Mouse (Mus musculus) limb, embryonic 14.5 days (tissue): ENCODE measurements around the gene Tenm2. TPM values are rescaled to one million over a fixed set of nuclear protein-coding genes. Genes with fewer than 3 reads are reported as not detected.

ENCODE experiments used
- ATAC-seq: fragments of 200-750 bp; cut with Nextera tagmentation; 2 replicates; pipeline ENCODE4 v1.8.0; 2017; ENCODE audit warnings: low read depth, moderate number of reproducible peaks, moderate TSS enrichment; ENCODE audit not compliant: low FRiP score
- DNase-seq: peaks from one replicate; pipeline ENCODE4 v3.0.0-alpha.2; 2015; ENCODE audit warnings: low spot score
- H3K27ac ChIP-seq: fragments of 300-500 bp; sonication (generic); replicated peaks from 2 replicates; pipeline ENCODE4 v1.5.1; 2014; ENCODE audit warnings: low read depth, mild to moderate bottlenecking, low read length, moderate library complexity, mixed read lengths
- H3K27me3 ChIP-seq: fragments of 300-500 bp; sonication (generic); 2 replicates; pipeline ENCODE4 v1.6.1; 2014; ENCODE audit warnings: low read length, mixed read lengths; ENCODE audit not compliant: control insufficient read depth, insufficient read depth
- H3K36me3 ChIP-seq: fragments of 300-500 bp; sonication (generic); 2 replicates; pipeline ENCODE4 v1.6.1; 2014; ENCODE audit warnings: mild to moderate bottlenecking, low read length, moderate library complexity, mixed read lengths; ENCODE audit not compliant: control insufficient read depth, insufficient read depth
- H3K4me1 ChIP-seq: fragments of 300-500 bp; sonication (generic); 2 replicates; pipeline ENCODE4 v1.6.1; 2014; ENCODE audit warnings: antibody characterized with exemption, low read length, mixed read lengths; ENCODE audit not compliant: control insufficient read depth, insufficient read depth
- H3K4me2 ChIP-seq: fragments of 300-500 bp; sonication (generic); replicated peaks from 2 replicates; pipeline ENCODE4 v1.6.1; 2014; ENCODE audit warnings: low read depth, mild to moderate bottlenecking, low read length, moderate library complexity; ENCODE audit not compliant: severe bottlenecking
- H3K4me3 ChIP-seq: fragments of 300-500 bp; sonication (generic); replicated peaks from 2 replicates; pipeline ENCODE4 v1.5.1; 2014; ENCODE audit warnings: low read length
- H3K9ac ChIP-seq: fragments of 300-500 bp; sonication (generic); 2 replicates; pipeline ENCODE4 v1.6.1; 2014; ENCODE audit warnings: mild to moderate bottlenecking, low read depth, low read length, moderate library complexity; ENCODE audit not compliant: severe bottlenecking
- H3K9me3 ChIP-seq: fragments of 300-500 bp; sonication (generic); 2 replicates; pipeline ENCODE4 v1.6.1; 2016; ENCODE audit warnings: low read length; ENCODE audit not compliant: control insufficient read depth
- POLR2A ChIP-seq: fragments of 200-500 bp; IDR thresholded peaks from 2 replicates; pipeline ENCODE4 v1.8.0; 2012; ENCODE audit warnings: inconsistent platforms, mild to moderate bottlenecking, moderate library complexity, borderline replicate concordance; ENCODE audit not compliant: insufficient read depth, insufficient read length; ENCODE audit errors: extremely low read depth
- WGBS: fragments of 180-500 bp; shearing (Covaris S2); extraction: QIAGEN DNeasy Blood & Tissue Kit; methylation state at CpG from one replicate; pipeline ENCODE4 v1.1.7; 2014; 5-methylcytosine and 5-hydroxymethylcytosine counted together
- polyA plus RNA-seq, 2 experiments: library from polyadenylated mRNA; depleted of rRNA in 1 of 2; stranded (reverse) in 1 of 2; unstranded in 1 of 2; fragments of >200 nt; fragmentation: Nextera tagmentation in 1 of 2; extraction: Ambion mirVana in 1 of 2; gene quantifications; 2 replicates each; pipeline versions ENCODE4 v1.2.1 to v1.2.3; 2012 to 2014

Gene Tenm2
- polyA plus RNA-seq, 2 experiments, result 3.7 to 5.6 TPM

- DNase-seq (no peak), ATAC-seq (no peak)
- H3K27ac ChIP-seq, result no peak overlapping the region
- H3K4me2 ChIP-seq, result no peak overlapping the region; the same call in 1 of the 2 replicates
- H3K27me3 ChIP-seq, result no peaks in the 10 kb centered on the region
- no peaks in the 10 kb centered on the region for H3K4me1 ChIP-seq
- H3K9ac ChIP-seq, result no peak overlapping the region
- 13% methylated on average over 9 of the region's 9 CpGs for WGBS
- no peaks in the 10 kb centered on the region for H3K36me3 ChIP-seq
- H3K9me3 ChIP-seq, result no peaks in the 10 kb centered on the region
- TF ChIP-seq POLR2A, result no peak
- no peak overlapping the region for H3K4me3 ChIP-seq
Measured at GRCm38 (mm10) chr11:36364441-36364840, 871.3 kb downstream of the Tenm2 start.

DNA sequence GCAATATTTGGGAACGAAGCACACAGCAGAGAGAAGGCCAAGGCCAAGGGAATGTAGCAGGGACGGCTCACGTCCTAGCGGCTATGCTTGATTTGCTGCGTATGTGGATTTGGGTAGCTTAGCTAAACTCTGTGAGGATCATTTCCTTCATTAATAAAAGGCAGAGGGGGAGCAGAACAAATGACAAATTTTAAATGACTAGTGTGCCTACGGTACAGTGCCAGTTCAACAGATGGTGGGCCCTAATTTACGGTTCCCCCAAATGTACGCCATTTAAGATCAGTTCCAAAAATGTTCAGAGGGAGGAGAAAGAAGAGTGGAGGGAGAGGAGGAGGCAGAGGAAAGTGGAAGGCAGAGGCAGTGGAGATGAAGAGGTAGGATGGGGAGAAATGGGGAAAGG lies 873.2 kb downstream of the Tenm2 start:
- ATAC-seq (no peak), DNase-seq (no peak)
- 66% methylated on average over 8 of the region's 8 CpGs for WGBS
- Histone ChIP-seq H3K4me1 (no peaks in the 10 kb centered on the region), H3K9me3 (no peaks in the 10 kb centered on the region), H3K4me2 (no peak overlapping the region), H3K27ac (no peak overlapping the region), H3K4me3 (no peak overlapping the region), H3K27me3 (no peaks in the 10 kb centered on the region), H3K36me3 (no peaks in the 10 kb centered on the region), H3K9ac (no peak overlapping the region)
- no peak for TF ChIP-seq POLR2A

DNA sequence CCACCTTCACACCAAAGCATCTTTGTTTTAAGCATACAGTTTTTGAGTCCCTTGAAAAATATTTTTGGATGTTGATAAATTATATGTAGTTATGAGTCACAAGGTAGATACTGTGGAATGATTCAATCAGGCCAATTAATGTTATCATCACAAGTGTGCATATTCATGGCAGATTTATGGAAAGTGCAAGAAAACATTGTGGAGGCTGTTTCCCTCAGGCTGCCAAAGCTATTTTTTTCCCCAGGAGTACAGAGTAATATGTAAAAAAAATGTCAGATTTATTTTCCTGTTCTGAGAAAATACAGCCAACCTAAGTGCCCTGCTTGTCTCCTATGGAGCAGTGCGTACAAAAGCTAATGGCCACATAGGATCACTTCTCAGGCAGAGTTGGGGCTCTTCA lies 882.5 kb downstream of the Tenm2 start:
- Histone ChIP-seq H3K27ac (no peak overlapping the region), H3K27me3 (no peaks in the 10 kb centered on the region), H3K9ac (no peak overlapping the region), H3K4me3 (no peak overlapping the region), H3K36me3 (no peaks in the 10 kb centered on the region), H3K4me2 (no peak overlapping the region), H3K4me1 (0 out of 2 replicates have a peak, but pooled peaks cover 2% of the 10 kb centered on the region), H3K9me3 (no peaks in the 10 kb centered on the region)
- no peak for DNase-seq
- no peak for ATAC-seq
- 85% methylated on average over 1 of the region's 1 CpGs for WGBS
- no peak for TF ChIP-seq POLR2A

DNA sequence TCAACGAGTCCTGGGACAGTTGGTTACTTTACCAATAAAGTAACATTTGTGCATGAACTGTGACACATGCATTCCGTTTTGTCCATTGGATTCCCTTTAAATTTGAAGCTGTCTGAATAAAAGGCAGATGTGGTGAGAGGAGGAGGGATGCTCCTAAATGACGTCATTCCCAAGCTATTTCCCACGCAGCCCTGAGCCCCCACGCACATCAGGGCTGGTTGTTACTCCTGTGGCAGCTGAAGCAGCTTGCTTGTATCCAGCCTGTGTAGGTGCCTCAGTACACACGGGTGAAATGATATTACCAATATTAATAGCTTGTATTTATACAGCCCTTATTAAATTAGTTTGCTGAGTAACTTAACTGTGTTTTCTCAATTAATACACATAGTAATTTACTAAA lies 884.0 kb downstream of the Tenm2 start:
- no peaks in the 10 kb centered on the region for H3K9me3 ChIP-seq
- H3K27ac ChIP-seq, result no peak overlapping the region
- WGBS, result 40% methylated on average over 6 of the region's 6 CpGs
- no peaks in the 10 kb centered on the region for H3K27me3 ChIP-seq
- ATAC-seq (no peak), DNase-seq (no peak)
- no peak overlapping the region for H3K9ac ChIP-seq
- no peak overlapping the region for H3K4me3 ChIP-seq
- H3K4me2 ChIP-seq, result no peak overlapping the region
- no peak for TF ChIP-seq POLR2A
- H3K4me1 ChIP-seq, result 0 out of 2 replicates have a peak, but pooled peaks cover 2% of the 10 kb centered on the region
- H3K36me3 ChIP-seq, result no peaks in the 10 kb centered on the region

DNA sequence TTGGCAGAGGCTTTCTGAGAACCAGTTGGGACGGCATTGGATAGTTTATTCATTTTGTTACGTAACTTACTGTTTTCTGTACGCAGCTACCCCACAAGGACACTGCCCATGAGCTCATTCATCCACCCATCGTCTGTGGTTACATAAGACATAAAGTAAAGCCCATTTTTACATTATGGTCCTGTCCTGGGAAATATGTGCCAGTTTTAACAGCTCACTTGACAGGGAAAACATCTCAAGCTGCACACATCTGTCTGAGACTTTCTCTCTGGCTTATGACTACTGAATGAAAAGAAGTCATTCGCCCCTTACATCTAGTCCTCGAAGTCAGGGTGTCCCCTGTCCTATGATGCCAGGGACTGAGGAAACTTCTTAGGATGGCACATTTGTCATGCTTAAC lies 884.4 kb downstream of the Tenm2 start:
- Histone ChIP-seq H3K4me2 (no peak overlapping the region), H3K27me3 (no peaks in the 10 kb centered on the region), H3K9me3 (no peaks in the 10 kb centered on the region), H3K4me1 (0 out of 2 replicates have a peak, but pooled peaks cover 2% of the 10 kb centered on the region), H3K9ac (no peak overlapping the region), H3K4me3 (no peak overlapping the region), H3K36me3 (no peaks in the 10 kb centered on the region), H3K27ac (no peak overlapping the region)
- no peak for TF ChIP-seq POLR2A
- no peak for DNase-seq
- 77% methylated on average over 6 of the region's 6 CpGs for WGBS
- no peak for ATAC-seq

DNA sequence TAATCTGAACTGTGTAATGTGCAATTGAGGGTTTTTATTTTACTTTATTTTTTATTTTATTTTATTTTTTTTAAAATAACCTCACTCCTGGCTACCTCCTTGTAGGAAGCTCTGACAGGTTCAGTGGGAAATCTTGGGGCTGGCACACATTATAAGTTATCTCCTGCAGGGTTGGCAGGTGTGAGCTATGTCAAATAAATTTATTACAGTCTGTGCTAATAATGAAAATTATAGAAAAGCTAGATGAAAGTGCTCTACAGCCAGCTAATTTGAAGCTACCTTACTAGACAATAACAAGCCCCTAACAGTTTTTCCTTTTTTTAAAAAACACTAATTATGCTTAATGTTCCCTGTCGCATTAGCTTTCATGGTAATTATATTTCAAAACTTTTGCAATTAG lies 885.5 kb downstream of the Tenm2 start:
- H3K27me3 ChIP-seq, result no peaks in the 10 kb centered on the region
- no peak overlapping the region for H3K4me2 ChIP-seq
- no peak for DNase-seq
- ATAC-seq, result no peak
- 59% methylated on average over 1 of the region's 1 CpGs for WGBS
- no peak overlapping the region for H3K4me3 ChIP-seq
- no peaks in the 10 kb centered on the region for H3K9me3 ChIP-seq
- no peaks in the 10 kb centered on the region for H3K36me3 ChIP-seq
- H3K9ac ChIP-seq, result no peak overlapping the region
- H3K4me1 ChIP-seq, result 0 out of 2 replicates have a peak, but pooled peaks cover 2% of the 10 kb centered on the region
- TF ChIP-seq POLR2A, result no peak
- no peak overlapping the region for H3K27ac ChIP-seq
